Mouse (Mus musculus) G1E (cell line): ENCODE data around the gene Nfix. TPM values are rescaled to one million over a fixed set of nuclear protein-coding genes. Genes with fewer than 3 reads are reported as not detected.

Source experiments
- ATAC-seq: 2 replicates; pipeline ENCODE4 v1.8.0; 2016; ENCODE audit warnings: mild to moderate bottlenecking; ENCODE audit not compliant: insufficient number of reproducible peaks, poor library complexity, low FRiP score, severe bottlenecking; ENCODE audit errors: extremely low read depth
- DNase-seq: peaks from one replicate; pipeline ENCODE4 v3.0.0; 2012; ENCODE audit warnings: low spot score
- H3K27me3 ChIP-seq: 2 replicates; pipeline ENCODE4 v1.6.1; 2012; ENCODE audit warnings: mild to moderate bottlenecking, low read length, inconsistent platforms; ENCODE audit not compliant: insufficient read depth
- H3K36me3 ChIP-seq: replicated peaks from 2 replicates; pipeline ENCODE3; 2012; ENCODE audit warnings: mild to moderate bottlenecking, inconsistent platforms
- H3K4me1 ChIP-seq: 2 replicates; pipeline ENCODE4 v1.6.1; 2012; ENCODE audit warnings: low read depth, low read length, inconsistent platforms, mixed read lengths; ENCODE audit not compliant: insufficient read depth
- H3K4me3 ChIP-seq: 2 replicates; pipeline ENCODE4 v1.5.1; 2012; ENCODE audit warnings: low read depth, mild to moderate bottlenecking, inconsistent platforms, low read length, moderate library complexity, mixed read lengths
- H3K9me3 ChIP-seq: replicated peaks from 2 replicates; pipeline ENCODE4 v1.6.1; 2012; ENCODE audit warnings: inconsistent platforms
- CTCF ChIP-seq: IDR thresholded peaks from 2 replicates; pipeline ENCODE4 v1.5.1; 2012; ENCODE audit warnings: low read depth, low read length, inconsistent platforms, mixed read lengths
- GATA1 ChIP-seq: IDR thresholded peaks from 2 replicates; pipeline ENCODE4 v1.6.1; 2012; ENCODE audit warnings: borderline replicate concordance, low read length, inconsistent platforms, mixed read lengths
- GATA2 ChIP-seq: IDR thresholded peaks from 2 replicates; pipeline ENCODE4 v1.6.1; 2012; ENCODE audit warnings: low read depth, low read length, inconsistent platforms, borderline replicate concordance
- POLR2AphosphoS5 ChIP-seq: IDR thresholded peaks from 2 replicates; pipeline ENCODE4 v1.6.1; 2012; ENCODE audit warnings: low read depth, low read length, inconsistent platforms; ENCODE audit not compliant: insufficient replicate concordance
- TAL1 ChIP-seq: conservative IDR thresholded peaks from 2 replicates; pipeline ENCODE4 v1.6.1; 2012; ENCODE audit warnings: low read depth, low read length, inconsistent platforms, mixed read lengths
- polyA plus RNA-seq: library from polyadenylated mRNA; stranded (reverse); fragments of >175 nt; gene quantifications from 2 replicates; pipeline ENCODE4 v1.2.3, GENCODE M21; 2012
- total RNA-seq, 2 experiments: library from RNA; stranded (forward) in 1 of 2; stranded (reverse) in 1 of 2; fragments of 200-1000 nt in 1 of 2; fragments of >200 nt in 1 of 2; fragmentation: Nextera tagmentation in 1 of 2; gene quantifications; 2 replicates each; pipeline ENCODE4 v1.2.3; 2014 to 2017

The Nfix gene
- total and polyA plus RNA-seq, 3 experiments: 4.3 to 34.0 (median 16.2) TPM

DNA sequence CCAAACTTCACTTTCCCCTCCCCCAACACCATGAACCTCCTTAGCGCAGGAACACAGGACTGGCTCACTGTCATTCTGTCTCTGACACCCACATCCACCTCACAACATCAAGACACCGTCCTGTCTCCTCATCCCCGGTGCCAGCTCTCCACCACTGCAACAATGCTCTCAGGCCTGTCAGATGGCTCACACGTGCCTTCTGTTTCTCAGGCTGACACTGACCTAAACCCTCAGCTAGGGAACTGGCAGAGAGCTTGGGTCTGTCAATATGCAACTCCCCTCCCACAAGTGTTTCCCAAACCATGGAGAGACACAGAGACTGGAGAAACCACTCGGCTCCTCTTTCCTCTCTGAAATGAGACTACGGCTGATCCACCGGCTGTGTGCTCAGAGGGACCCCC, 39.7 kb downstream of the Nfix start:
- H3K36me3 ChIP-seq: peaks cover 61% of the 10 kb centered on the region

DNA sequence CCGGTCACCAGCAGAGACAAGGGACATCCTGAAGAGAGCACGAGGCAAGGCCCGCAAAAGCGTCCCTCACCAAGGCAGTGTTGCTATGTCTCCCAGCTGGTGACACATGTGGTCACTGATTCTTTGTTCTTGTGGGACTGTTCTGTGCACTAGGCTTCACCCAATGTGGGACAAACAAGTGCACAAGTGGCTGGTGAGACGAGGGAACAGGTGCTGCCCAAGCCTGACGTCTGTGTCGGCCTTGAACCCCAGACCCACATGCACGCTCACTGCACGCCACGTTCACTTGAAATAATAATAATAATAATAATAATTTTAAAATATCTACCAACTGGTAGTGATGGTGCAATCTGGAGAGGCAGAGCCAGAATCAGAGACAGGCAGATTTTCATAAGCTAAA, 40.4 kb downstream of the Nfix start:
- H3K4me1 ChIP-seq: peaks cover 9% of the 10 kb centered on the region
- no peak overlapping the region for H3K4me3 ChIP-seq
- no peak for DNase-seq

More for the DNA sequence above, 39.7 kb downstream of the Nfix start:
- ATAC-seq (no peak), DNase-seq (no peak)
- Histone ChIP-seq H3K27me3 (peaks cover 6% of the 10 kb centered on the region), H3K9me3 (no peaks in the 10 kb centered on the region), H3K4me3 (no peak overlapping the region), H3K4me1 (peaks cover 9% of the 10 kb centered on the region)
- TF ChIP-seq TAL1: no peak
- no peak for TF ChIP-seq POLR2AphosphoS5
- TF ChIP-seq GATA2: no peak
- TF ChIP-seq GATA1: no peak
- no peak for TF ChIP-seq CTCF

GRCm38 (mm10) chr8:84759126-84759525, 41.0 kb downstream of the Nfix start:
- Histone ChIP-seq H3K4me3 (no peak overlapping the region), H3K36me3 (peaks cover 55% of the 10 kb centered on the region), H3K4me1 (peaks cover 9% of the 10 kb centered on the region), H3K9me3 (no peaks in the 10 kb centered on the region), H3K27me3 (peaks cover 5% of the 10 kb centered on the region)
- ATAC-seq (no peak), DNase-seq (no peak)
- TF ChIP-seq CTCF: no peak
- no peak for TF ChIP-seq GATA2
- no peak for TF ChIP-seq POLR2AphosphoS5
- no peak for TF ChIP-seq GATA1
- TF ChIP-seq TAL1: no peak

More for the DNA sequence above, 40.4 kb downstream of the Nfix start:
- TF ChIP-seq POLR2AphosphoS5 (no peak), CTCF (no peak), GATA1 (no peak), GATA2 (no peak), TAL1 (no peak)
- no peak for ATAC-seq
- Histone ChIP-seq H3K9me3 (no peaks in the 10 kb centered on the region), H3K27me3 (peaks cover 6% of the 10 kb centered on the region), H3K36me3 (peaks cover 61% of the 10 kb centered on the region)

DNA sequence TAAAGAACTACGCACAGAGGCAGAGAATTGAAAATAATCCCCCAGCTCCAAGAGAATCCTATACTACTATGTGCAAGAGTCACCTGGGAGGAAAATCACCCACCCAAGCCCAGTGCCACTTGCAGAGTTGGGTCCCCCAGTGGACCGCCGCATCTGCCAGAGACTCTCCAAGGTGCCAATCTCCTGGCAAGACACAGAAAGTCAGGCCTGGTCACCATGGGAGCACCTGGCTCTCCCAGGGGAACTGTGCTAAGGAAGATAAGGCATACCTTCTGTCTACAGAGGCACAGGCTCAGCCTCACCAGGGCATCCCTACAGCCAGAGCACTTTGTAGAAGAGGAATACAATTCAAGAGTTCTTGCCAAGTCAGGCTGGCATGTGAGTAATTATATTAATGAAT, 41.8 kb downstream of the Nfix start:
- Histone ChIP-seq H3K9me3 (no peaks in the 10 kb centered on the region), H3K27me3 (peaks cover 10% of the 10 kb centered on the region), H3K36me3 (peaks cover 57% of the 10 kb centered on the region), H3K4me1 (peaks cover 9% of the 10 kb centered on the region), H3K4me3 (no peak overlapping the region)
- ATAC-seq: no peak
- no peak for DNase-seq
- no peak for TF ChIP-seq GATA1
- no peak for TF ChIP-seq GATA2
- no peak for TF ChIP-seq CTCF
- no peak for TF ChIP-seq POLR2AphosphoS5
- no peak for TF ChIP-seq TAL1

DNA sequence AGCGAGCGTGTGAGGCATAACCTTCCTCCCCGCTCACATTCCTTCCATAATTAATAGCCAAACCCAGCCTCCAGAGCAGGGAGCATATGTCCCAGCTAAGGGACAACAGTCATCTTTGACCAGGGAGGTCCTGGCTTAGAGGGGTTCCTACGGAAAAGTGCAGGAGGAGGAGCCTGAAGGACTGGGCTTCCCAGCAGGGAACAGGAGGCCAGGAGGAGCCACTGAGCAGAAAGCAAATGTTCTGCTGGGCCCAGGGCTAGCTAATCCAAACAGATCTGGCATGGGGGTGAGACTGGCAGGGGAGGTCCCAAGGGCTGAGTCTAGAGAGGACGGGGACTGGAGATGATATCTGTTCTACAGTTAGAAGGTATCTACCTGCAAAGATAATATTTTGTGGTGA, 42.6 kb downstream of the Nfix start:
- Histone ChIP-seq H3K4me3 (no peak overlapping the region), H3K4me1 (peaks cover 17% of the 10 kb centered on the region), H3K36me3 (peaks cover 58% of the 10 kb centered on the region), H3K27me3 (peaks cover 17% of the 10 kb centered on the region), H3K9me3 (no peaks in the 10 kb centered on the region)
- DNase-seq (no peak), ATAC-seq (no peak)
- TF ChIP-seq TAL1: no peak
- no peak for TF ChIP-seq GATA1

DNA sequence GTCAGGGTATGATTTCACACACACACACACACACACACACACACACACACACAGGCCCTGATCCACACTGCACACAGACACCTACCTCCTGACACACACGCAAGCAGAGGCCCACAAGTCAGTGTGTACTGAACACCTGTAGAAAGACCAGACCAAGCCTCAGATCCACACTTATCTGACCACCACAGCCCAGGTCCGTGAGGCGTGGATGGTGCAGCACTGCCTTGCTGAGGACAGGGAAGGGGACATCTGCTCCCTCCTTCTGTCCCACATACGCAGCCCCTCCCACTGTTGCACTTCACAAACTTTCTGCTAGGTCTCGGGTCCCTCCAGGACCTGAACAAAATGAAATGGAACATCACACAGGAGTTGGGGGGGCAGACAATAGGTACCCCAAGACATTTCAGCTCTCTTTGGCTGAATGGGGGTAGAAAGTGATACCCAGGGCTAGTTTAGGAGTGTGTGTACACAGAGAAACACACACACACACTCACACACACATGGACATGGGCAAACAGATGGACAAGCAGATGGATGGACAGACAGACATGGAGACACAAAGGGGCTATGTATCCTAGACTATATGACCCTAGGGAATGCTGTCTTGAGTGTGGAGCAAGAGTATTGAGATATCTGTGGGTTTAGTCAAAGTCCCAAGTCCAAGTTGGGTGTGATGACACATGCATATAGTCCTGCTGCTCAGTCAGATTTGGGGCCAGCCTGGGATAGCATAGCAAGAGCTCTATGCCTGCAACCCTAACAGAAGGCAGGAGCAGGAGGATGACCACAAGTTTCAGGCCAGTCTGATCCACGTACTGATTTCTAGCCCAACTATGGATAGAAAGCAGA, 47.2 kb downstream of the Nfix start:
- H3K36me3 ChIP-seq: peaks cover 64% of the 10 kb centered on the region
- H3K9me3 ChIP-seq: no peaks in the 10 kb centered on the region
- peaks cover 19% of the 10 kb centered on the region for H3K4me1 ChIP-seq
- DNase-seq (no peak), ATAC-seq (no peak)
- H3K4me3 ChIP-seq: no peak overlapping the region
- TF ChIP-seq CTCF: no peak
- no peak for TF ChIP-seq GATA1
- TF ChIP-seq TAL1: no peak
- TF ChIP-seq GATA2: no peak
- no peak for TF ChIP-seq POLR2AphosphoS5
- H3K27me3 ChIP-seq: peaks cover 25% of the 10 kb centered on the region
